Comparison of ENCODE assay signal across 9 mouse cellular contexts in the genomic region with DNA sequence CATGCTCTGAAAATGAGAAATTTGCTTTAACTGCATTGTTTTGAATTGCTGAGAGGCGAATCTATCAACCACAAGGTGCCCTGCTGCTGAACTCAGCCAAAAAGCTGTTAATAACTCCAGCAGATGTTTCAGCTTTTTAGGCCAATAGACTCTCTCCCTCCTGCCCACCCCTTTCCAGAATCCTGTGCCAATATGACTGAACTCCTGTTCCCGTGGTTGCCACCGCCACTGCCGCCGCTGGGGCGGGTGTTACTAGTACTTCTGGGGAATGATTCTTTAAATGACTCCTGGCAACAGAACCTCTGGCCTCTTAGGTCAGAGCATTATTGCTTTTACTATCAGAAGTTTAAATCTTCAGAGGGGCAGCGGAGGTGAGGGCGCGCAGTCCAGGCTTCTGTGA. TPM values are rescaled to one million over a fixed set of nuclear protein-coding genes. Genes with fewer than 3 reads are reported as not detected.
A peak's percentile ranks its signal among the peaks of the same experiment; 100 is the strongest.
DNase-seq lines count a peak whose midpoint lies in the region; ATAC-seq lines count a peak whose summit lies in the region.
"Had no signal": no experiment of that assay in that cellular context is flagged by ENCODE, and none has a peak within 500 bp of the region (broad histone marks: within the 10 kb centered on the region; RNA-seq: fewer than 3 reads in every experiment).

No protein-coding gene starts in this region.

- 71% methylated on average over 9 of the region's 9 CpGs for WGBS in hindbrain, embryonic 11.5 days
- WGBS in hindbrain, embryonic 10.5 days = 82% methylated on average over 9 of the region's 9 CpGs
- WGBS in hindbrain, embryonic 16.5 days = 72% methylated on average over 9 of the region's 9 CpGs
- 22% methylated on average over 9 of the region's 9 CpGs for WGBS in limb, embryonic 13.5 days

- H3K36me3 ChIP-seq in hindbrain, embryonic 11.5 days (ENCODE audit: control insufficient read depth, insufficient read depth, low read length) = no peaks in the 10 kb centered on the region
- no peaks in the 10 kb centered on the region for H3K36me3 ChIP-seq in hindbrain, embryonic 10.5 days
- H3K36me3 ChIP-seq in hindbrain, embryonic 16.5 days (ENCODE audit: control insufficient read depth, insufficient read depth, low read length) = no peaks in the 10 kb centered on the region
- H3K36me3 ChIP-seq in limb, embryonic 13.5 days = no peaks in the 10 kb centered on the region
- H3K36me3 ChIP-seq: embryonic facial prominence, embryonic 13.5 days; midbrain, embryonic 12.5 days had no signal

- no peak for ATAC-seq in hindbrain, embryonic 11.5 days (ENCODE audit: low FRiP score)
- peak; percentile 65; the same call in 1 of the 2 replicates for ATAC-seq in hindbrain, embryonic 16.5 days
- ATAC-seq in limb, embryonic 13.5 days (ENCODE audit: low FRiP score, low read depth) = peak; percentile 59

- no peak overlapping the region for H3K4me2 ChIP-seq in hindbrain, embryonic 11.5 days (replicated peaks; ENCODE audit: low read depth, low read length)
- H3K4me2 ChIP-seq in hindbrain, embryonic 16.5 days (ENCODE audit: low read length) = no peak overlapping the region
- H3K4me2 ChIP-seq in limb, embryonic 13.5 days (replicated peaks) = peak overlapping the region; percentile 48
- H3K4me2 ChIP-seq: embryonic facial prominence, embryonic 13.5 days; midbrain, embryonic 12.5 days had no signal

- H3K9me3 ChIP-seq in hindbrain, embryonic 11.5 days (ENCODE audit: control insufficient read depth, low read length) = no peaks in the 10 kb centered on the region
- no peaks in the 10 kb centered on the region for H3K9me3 ChIP-seq in hindbrain, embryonic 10.5 days
- H3K9me3 ChIP-seq in hindbrain, embryonic 16.5 days (ENCODE audit: control insufficient read depth, low read length) = no peaks in the 10 kb centered on the region
- no peaks in the 10 kb centered on the region for H3K9me3 ChIP-seq in limb, embryonic 13.5 days
- H3K9me3 ChIP-seq: embryonic facial prominence, embryonic 13.5 days; midbrain, embryonic 12.5 days had no signal

- peak; percentile 8 for DNase-seq in hindbrain, embryonic 11.5 days (ENCODE audit: low spot score)
- DNase-seq in hindbrain, embryonic 10.5 days (ENCODE audit: low spot score) = no peak
- peak; percentile 32 for DNase-seq in embryo, embryonic 10 days (ENCODE audit: low spot score)
- no peak for DNase-seq in cerebellum, adult 9-10 months
- no peak for DNase-seq in thymus, postnatal 4 days

- H3K27ac ChIP-seq in hindbrain, embryonic 11.5 days (ENCODE audit: low read depth, low read length) = no peak overlapping the region
- H3K27ac ChIP-seq in hindbrain, embryonic 10.5 days = no peak overlapping the region
- H3K27ac ChIP-seq in hindbrain, embryonic 16.5 days (ENCODE audit: low read depth, low read length) = no peak overlapping the region
- H3K27ac ChIP-seq in limb, embryonic 13.5 days = no peak overlapping the region
- H3K27ac ChIP-seq: embryonic facial prominence, embryonic 13.5 days; midbrain, embryonic 12.5 days had no signal

- no peaks in the 10 kb centered on the region for H3K4me1 ChIP-seq in hindbrain, embryonic 11.5 days (replicated peaks; ENCODE audit: control insufficient read depth, insufficient read depth, low read length)
- H3K4me1 ChIP-seq in hindbrain, embryonic 10.5 days (replicated peaks) = no peaks in the 10 kb centered on the region; the same call in 1 of the 2 replicates
- H3K4me1 ChIP-seq in hindbrain, embryonic 16.5 days (ENCODE audit: control insufficient read depth, insufficient read depth, low read depth, low read length) = no peaks in the 10 kb centered on the region; the same call in none of the 2 replicates
- peaks cover 20% of the 10 kb centered on the region for H3K4me1 ChIP-seq in limb, embryonic 13.5 days
- H3K4me1 ChIP-seq: midbrain, embryonic 12.5 days had no signal

- no peak overlapping the region for H3K9ac ChIP-seq in hindbrain, embryonic 11.5 days (ENCODE audit: low read depth, low read length)
- no peak overlapping the region for H3K9ac ChIP-seq in hindbrain, embryonic 16.5 days (ENCODE audit: low read depth, low read length)
- no peak overlapping the region; the same call in 1 of the 2 replicates for H3K9ac ChIP-seq in limb, embryonic 13.5 days
- H3K9ac ChIP-seq: embryonic facial prominence, embryonic 13.5 days; midbrain, embryonic 12.5 days had no signal

- no peak overlapping the region for H3K4me3 ChIP-seq in hindbrain, embryonic 11.5 days (ENCODE audit: low read depth, low read length)
- H3K4me3 ChIP-seq in hindbrain, embryonic 10.5 days = no peak overlapping the region
- no peak overlapping the region for H3K4me3 ChIP-seq in hindbrain, embryonic 16.5 days (ENCODE audit: low read length)
- H3K4me3 ChIP-seq in limb, embryonic 13.5 days = no peak overlapping the region
- H3K4me3 ChIP-seq: embryonic facial prominence, embryonic 13.5 days; midbrain, embryonic 12.5 days had no signal

- no peaks in the 10 kb centered on the region for H3K27me3 ChIP-seq in hindbrain, embryonic 11.5 days (ENCODE audit: control insufficient read depth, insufficient read depth, low read length)
- H3K27me3 ChIP-seq in hindbrain, embryonic 10.5 days (ENCODE audit: insufficient read depth, poor library complexity, severe bottlenecking) = no peaks in the 10 kb centered on the region
- H3K27me3 ChIP-seq in hindbrain, embryonic 16.5 days (replicated peaks; ENCODE audit: control insufficient read depth, insufficient read depth, low read length) = no peaks in the 10 kb centered on the region
- 0 out of 2 replicates have a peak, but pooled peaks cover 3% of the 10 kb centered on the region for H3K27me3 ChIP-seq in limb, embryonic 13.5 days
- H3K27me3 ChIP-seq: embryonic facial prominence, embryonic 13.5 days; midbrain, embryonic 12.5 days had no signal

RNA-seq across cellular contexts. Expression of a gene that starts 38.7 kb away (rescaled TPM):
- polyA plus RNA-seq in hindbrain, embryonic 11.5 days (2014; fragmentation: Nextera tagmentation; extraction: Ambion mirVana) = 41.8 and 41.9 TPM in 2 replicates
- 25.5 and 27.9 TPM in 2 replicates for polyA plus RNA-seq in hindbrain, embryonic 10.5 days (2016; fragmentation: Nextera tagmentation; extraction: Ambion mirVana)
- polyA plus RNA-seq in hindbrain, embryonic 16.5 days (2015; fragmentation: Nextera tagmentation; extraction: Ambion mirVana) = 95.2 and 114 TPM in 2 replicates
- polyA plus RNA-seq in limb, embryonic 13.5 days (2015; fragmentation: Nextera tagmentation; extraction: Ambion mirVana) = 91.3 and 93.5 TPM in 2 replicates

Comparison
In these comparisons a context has a peak if more than half of its experiments do, and no peak if none do; other contexts are left out.
1. DNase-seq: peak in hindbrain, embryonic 11.5 days (single experiment) and embryo, embryonic 10 days (single experiment); none in hindbrain, embryonic 10.5 days (single experiment), cerebellum, adult 9-10 months (single experiment) and thymus, postnatal 4 days (single experiment).